Mouse (Mus musculus): ENCODE data around the gene Adcy4. TPM values are rescaled to one million over a fixed set of nuclear protein-coding genes. Genes with fewer than 3 reads are reported as not detected.
"Not testable (repeated sequence)": the region's sequence is repeated elsewhere in the genome, so short reads cannot be mapped to it uniquely, and the experiment has no call there.

The Adcy4 gene
- polyA plus RNA-seq, 1 experiment from 2014 or later: 5.4 TPM

DNA sequence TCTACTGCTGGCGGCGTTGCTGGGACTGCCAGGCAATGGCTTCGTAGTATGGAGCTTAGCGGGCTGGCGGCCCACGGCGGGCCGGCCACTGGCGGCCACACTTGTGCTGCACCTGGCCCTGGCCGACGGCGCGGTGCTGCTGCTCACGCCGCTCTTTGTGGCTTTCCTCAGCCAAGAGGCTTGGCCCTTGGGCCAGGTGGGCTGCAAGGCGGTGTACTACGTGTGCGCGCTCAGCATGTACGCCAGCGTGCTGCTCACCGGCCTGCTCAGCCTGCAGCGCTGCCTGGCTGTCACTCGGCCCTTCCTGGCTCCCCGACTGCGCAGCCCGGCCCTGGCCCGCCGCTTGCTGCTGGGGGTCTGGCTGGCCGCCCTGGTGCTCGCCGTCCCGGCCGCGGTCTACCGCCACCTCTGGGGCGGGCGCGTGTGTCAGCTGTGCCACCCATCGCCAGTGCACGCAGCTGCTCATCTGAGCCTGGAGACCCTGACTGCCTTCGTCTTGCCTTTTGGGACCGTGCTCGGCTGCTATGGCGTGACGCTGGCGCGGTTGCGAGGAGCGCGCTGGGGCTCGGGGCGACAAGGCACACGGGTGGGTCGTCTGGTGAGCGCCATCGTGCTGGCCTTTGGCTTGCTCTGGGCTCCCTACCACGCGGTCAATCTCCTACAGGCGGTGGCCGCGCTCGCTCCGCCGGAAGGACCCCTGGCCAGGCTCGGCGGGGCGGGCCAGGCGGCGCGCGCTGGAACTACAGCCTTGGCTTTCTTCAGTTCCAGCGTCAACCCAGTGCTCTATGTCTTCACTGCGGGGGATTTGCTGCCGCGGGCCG is 21.7 kb downstream of the Adcy4 start:
- peak overlapping the region; percentile 67 for H3K4me3 ChIP-seq
- H3K36me3 ChIP-seq (replicated peaks): no peaks in the 10 kb centered on the region
- no peaks in the 10 kb centered on the region for H3K9me3 ChIP-seq
- peak; percentile 62 for DNase-seq (ENCODE audit: extremely low spot score, low spot score)
- under 1% methylated on average over 77 of the region's 77 CpGs for WGBS
- peak overlapping the region; percentile 84 for H3K27ac ChIP-seq
- peaks cover 70% of the 10 kb centered on the region for H3K27me3 ChIP-seq (ENCODE audit: poor library complexity, severe bottlenecking)
- peaks cover 31% of the 10 kb centered on the region for H3K4me1 ChIP-seq

DNA sequence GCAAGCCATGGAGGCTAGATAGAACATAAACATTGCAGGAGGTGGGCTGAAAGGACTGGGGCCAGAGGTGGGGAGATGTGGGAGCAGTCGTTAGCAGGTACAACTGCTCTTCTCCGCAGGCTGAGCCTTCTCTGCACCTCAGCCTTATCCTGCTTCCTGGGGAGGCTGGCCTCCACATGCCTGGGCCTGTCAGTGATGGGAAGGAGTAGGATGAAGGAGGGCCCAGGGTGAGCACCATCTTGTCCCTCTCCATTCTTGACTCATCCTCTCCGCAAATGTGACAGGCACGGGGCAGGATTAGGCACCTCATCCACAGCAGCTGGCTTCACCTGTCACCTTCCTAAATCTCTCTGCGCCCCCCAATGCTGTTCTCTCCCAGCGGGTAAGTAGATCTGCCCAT is 22.7 kb downstream of the Adcy4 start, which contains the start of gene Ltb4r2:
TSS of gene Ltb4r2 (plus strand) at position 266 of the 400 bp plus-strand sequence.
- Histone ChIP-seq H3K4me3 (peak within 1 kb of the TSS; percentile 67), H3K27ac (peak within 1 kb of the TSS; percentile 84), H3K9me3 (no peaks in the 10 kb centered on the region), H3K27me3 (ENCODE audit: poor library complexity, severe bottlenecking) (peaks cover 60% of the 10 kb centered on the region), H3K4me1 (peaks cover 30% of the 10 kb centered on the region), H3K36me3 (replicated peaks) (peaks cover 7% of the 10 kb centered on the region)
- DNase-seq (ENCODE audit: extremely low spot score, low spot score): no peak
- 68% methylated on average over 6 of the region's 6 CpGs for WGBS

DNA sequence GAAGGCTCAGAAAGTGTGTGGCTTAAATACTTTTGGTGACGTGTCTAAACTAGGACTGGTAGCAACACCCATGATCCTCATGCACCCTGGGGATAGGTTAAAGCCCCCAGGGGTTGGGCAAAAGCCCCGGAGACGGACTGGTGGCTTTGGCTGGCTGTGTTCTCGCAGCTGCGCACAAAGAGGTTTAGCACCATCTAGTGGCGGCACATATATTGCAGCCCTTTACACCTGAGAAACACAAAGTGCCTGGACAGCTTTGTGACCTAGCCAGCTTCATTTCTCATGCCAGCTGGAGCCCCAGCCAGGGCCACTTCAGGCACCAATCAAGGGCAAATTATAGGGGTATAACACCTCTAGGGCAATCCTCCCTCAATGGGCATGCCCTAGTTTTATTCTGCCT is 23.7 kb downstream of the Adcy4 start:
- peaks cover 50% of the 10 kb centered on the region for H3K27me3 ChIP-seq (ENCODE audit: poor library complexity, severe bottlenecking)
- 3% methylated on average over 6 of the region's 6 CpGs for WGBS
- peak overlapping the region; percentile 31 for H3K4me3 ChIP-seq

DNA sequence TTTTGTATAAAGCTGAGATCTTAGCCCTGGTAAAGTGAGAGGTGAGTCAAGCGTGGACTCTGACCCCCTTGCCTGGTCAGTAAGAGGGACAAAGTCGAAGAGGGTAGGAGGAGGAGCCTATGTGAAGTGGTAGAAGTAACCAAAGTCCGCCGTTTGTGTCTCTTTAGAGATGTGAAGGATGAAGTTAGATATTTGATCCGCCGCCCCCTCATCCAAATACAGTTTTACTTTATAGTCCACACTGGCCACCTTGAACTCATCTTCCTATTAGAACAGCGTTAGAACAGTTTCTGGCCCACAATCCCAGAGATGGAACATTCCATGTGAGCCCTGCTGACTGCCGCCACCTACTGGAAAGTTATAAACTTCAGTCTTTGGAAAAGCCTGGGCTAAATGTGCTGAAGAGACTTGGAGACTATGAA is 25.5 kb downstream of the Adcy4 start, which contains the start of gene Cideb:
TSS of gene Cideb (minus strand) at position 96 of the 422 bp plus-strand sequence.
- peaks cover 32% of the 10 kb centered on the region for H3K27me3 ChIP-seq (ENCODE audit: poor library complexity, severe bottlenecking)
- H3K27ac ChIP-seq: no peak within 1 kb of the TSS
- DNase-seq (ENCODE audit: extremely low spot score, low spot score): peak; percentile 55
- 23% methylated on average over 8 of the region's 8 CpGs for WGBS
- H3K36me3 ChIP-seq (replicated peaks): peaks cover 34% of the 10 kb centered on the region
- H3K9me3 ChIP-seq: no peaks in the 10 kb centered on the region
- no peak within 1 kb of the TSS for H3K4me3 ChIP-seq
- peaks cover 30% of the 10 kb centered on the region for H3K4me1 ChIP-seq

More for the DNA sequence above, 23.7 kb downstream of the Adcy4 start:
- Histone ChIP-seq H3K36me3 (replicated peaks) (peaks cover 17% of the 10 kb centered on the region), H3K4me1 (peaks cover 30% of the 10 kb centered on the region)
- DNase-seq (ENCODE audit: extremely low spot score, low spot score): peak; percentile 83
- H3K9me3 ChIP-seq, H3K27ac ChIP-seq: not testable (repeated sequence)

DNA sequence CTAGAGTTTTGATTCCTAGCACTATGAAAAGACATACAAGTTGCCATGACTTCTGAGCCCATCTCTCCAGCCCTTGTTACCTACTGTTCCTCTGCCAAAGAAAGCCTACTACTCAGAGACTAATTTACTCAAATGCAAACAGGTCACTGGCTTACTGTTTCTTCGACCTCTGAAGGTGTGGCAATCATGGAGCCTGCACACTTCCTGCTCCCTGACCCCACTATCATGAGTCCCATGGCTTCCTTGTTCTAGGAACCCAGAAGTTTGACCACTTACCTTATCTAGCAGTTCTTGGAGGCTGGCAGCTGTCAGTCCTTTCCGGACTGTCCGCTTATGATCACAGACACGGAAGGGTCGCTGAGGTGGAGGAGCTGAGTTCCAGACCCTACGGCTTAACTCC is 26.3 kb downstream of the Adcy4 start:
- Histone ChIP-seq H3K4me1 (peaks cover 26% of the 10 kb centered on the region), H3K9me3 (no peaks in the 10 kb centered on the region), H3K36me3 (replicated peaks) (peaks cover 43% of the 10 kb centered on the region), H3K4me3 (no peak overlapping the region), H3K27me3 (ENCODE audit: poor library complexity, severe bottlenecking) (peaks cover 24% of the 10 kb centered on the region), H3K27ac (no peak overlapping the region)
- 88% methylated on average over 6 of the region's 6 CpGs for WGBS
- no peak for DNase-seq (ENCODE audit: extremely low spot score, low spot score)

DNA sequence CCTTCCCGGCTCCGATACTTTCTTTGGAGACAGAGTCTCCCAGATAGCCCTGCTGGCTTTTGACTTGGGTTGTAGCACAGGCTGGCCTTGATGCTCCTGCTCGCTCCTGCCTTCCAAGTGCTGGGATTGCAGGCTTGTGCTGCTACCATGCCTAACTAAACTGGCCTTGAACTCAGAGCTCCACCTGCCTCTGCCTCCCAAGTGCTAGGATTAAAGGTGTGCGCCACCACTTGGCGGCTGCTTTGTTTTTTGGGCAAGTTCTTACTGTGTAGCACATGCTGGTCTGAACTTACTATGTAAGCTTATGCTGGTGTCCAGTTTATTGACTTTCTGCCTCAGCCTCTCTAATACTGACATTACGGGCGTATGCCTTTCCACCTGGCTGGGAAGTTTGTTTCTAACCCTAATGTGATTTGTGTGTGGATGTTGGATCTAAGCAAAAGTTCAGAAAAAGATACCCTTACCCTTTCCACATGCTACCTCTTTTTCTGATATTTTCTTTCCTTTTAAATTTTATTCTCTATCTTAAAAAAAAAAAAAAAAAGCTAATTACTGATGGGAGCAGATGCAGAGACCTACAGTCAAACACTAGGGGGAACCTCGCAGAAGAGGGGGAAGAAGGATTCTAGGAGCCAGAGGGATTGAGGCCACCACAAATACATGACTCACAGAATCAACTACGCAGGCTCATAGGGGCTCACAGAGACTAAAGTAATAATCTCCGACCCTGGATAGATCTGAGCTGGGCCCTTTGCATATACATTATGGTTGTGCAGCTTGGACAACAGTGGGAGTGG is 36.6 kb downstream of the Adcy4 start:
- peak overlapping the region; percentile 84 for H3K4me3 ChIP-seq

DNA sequence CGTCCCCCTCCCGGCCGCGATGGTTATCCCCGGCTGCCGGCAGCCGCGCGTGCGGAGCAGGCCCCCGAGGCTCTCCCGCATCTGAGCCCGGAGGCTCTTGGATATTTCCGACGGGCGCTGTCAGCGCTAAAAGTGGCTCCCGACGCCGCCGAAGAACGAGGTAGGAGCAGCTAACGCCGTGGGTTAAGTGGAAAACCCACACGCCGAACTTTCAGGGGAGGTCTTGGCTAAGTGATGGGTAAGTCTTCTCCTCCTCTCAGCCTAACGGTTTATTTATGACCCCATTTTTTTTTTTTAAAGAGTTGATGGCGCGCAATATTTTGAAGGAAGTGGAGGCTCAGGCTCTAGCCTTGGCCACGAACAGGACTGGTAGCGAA is 38.0 kb downstream of the Adcy4 start:
- no peak for DNase-seq (ENCODE audit: extremely low spot score, low spot score)
- peaks cover 41% of the 10 kb centered on the region for H3K4me1 ChIP-seq
- peak overlapping the region; percentile 86 for H3K27ac ChIP-seq
- H3K4me3 ChIP-seq: peak overlapping the region; percentile 84
- H3K27me3 ChIP-seq (ENCODE audit: poor library complexity, severe bottlenecking): no peaks in the 10 kb centered on the region
- peaks cover 53% of the 10 kb centered on the region for H3K36me3 ChIP-seq (replicated peaks)
- WGBS: under 1% methylated on average over 31 of the region's 31 CpGs
- no peaks in the 10 kb centered on the region for H3K9me3 ChIP-seq

More for the DNA sequence above, 36.6 kb downstream of the Adcy4 start:
- Histone ChIP-seq H3K27me3 (ENCODE audit: poor library complexity, severe bottlenecking) (no peaks in the 10 kb centered on the region), H3K4me1 (peaks cover 41% of the 10 kb centered on the region), H3K9me3 (no peaks in the 10 kb centered on the region), H3K27ac (no peak overlapping the region), H3K36me3 (replicated peaks) (peaks cover 57% of the 10 kb centered on the region)
- WGBS: 92% methylated on average over 10 of the region's 10 CpGs
- DNase-seq (ENCODE audit: extremely low spot score, low spot score): no peak

DNA sequence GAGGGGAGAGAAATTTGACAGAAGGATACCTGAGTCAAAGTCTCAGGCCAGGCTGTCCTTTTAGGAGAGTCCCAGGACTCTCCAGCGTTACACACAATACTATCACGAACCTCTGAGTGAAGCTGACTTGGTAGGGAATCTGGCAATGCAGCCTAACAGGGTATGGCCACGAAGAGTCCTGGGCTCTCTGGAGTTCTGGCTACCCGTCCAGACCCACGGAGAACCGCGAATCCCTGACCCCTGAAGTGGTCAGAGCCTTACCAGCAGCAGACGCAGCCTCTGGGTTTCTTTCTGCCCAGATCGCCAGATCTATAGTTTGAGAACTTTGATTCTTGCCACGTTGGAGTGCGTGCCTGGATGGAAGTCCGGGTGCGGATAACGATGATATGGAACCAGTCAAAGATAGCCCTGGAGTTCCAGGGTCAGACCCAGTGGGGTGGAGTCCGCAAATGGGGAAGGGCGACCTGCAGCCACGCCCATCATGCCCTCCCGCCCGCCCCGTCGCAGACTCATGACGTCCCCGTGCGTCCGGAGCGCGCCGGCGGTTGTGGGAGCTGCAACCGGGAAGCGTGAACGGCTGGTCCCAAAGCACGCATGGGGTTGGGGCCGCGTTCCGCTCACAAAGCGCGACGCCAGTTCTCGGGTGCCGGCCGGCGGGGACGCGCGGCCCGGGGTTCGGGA is 38.6 kb downstream of the Adcy4 start, which contains the start of the genes Dhrs1 and Nop9:
TSS of gene Dhrs1 (minus strand) at position 511 of the 681 bp plus-strand sequence.
TSS of gene Nop9 (plus strand) at position 514 of the 681 bp plus-strand sequence.
- Histone ChIP-seq H3K36me3 (replicated peaks) (peaks cover 53% of the 10 kb centered on the region), H3K27me3 (ENCODE audit: poor library complexity, severe bottlenecking) (no peaks in the 10 kb centered on the region), H3K4me1 (peaks cover 41% of the 10 kb centered on the region), H3K27ac (peak within 1 kb of the TSS; percentile 86), H3K9me3 (no peaks in the 10 kb centered on the region), H3K4me3 (peak within 1 kb of the TSS; percentile 84)
- DNase-seq (ENCODE audit: extremely low spot score, low spot score): peak; percentile 91
- WGBS: 2% methylated on average over 48 of the region's 48 CpGs

DNA sequence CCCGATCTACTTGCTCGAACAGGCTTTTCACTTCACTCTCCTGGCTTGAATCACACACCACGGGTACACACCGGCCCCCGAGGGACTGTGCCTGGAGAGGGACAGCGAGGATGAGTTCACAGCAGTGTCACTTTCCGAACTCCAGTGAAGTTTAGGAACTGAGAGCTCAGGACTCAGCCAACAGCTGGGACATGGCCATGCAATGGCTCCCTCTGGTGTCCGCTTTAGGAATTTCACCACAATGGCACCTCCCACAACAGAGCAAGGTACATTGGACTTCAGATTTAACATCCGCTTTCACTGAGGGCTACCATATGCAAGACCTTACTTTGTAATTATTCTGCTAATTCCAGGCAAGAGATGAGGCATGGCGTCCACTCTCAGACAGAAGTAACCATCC is 40.2 kb downstream of the Adcy4 start:
- Histone ChIP-seq H3K9me3 (no peaks in the 10 kb centered on the region), H3K27me3 (ENCODE audit: poor library complexity, severe bottlenecking) (no peaks in the 10 kb centered on the region), H3K4me3 (peak overlapping the region; percentile 18; the same call in 1 of the 2 replicates), H3K4me1 (peaks cover 41% of the 10 kb centered on the region), H3K36me3 (replicated peaks) (peaks cover 54% of the 10 kb centered on the region), H3K27ac (no peak overlapping the region)
- DNase-seq (ENCODE audit: extremely low spot score, low spot score): peak; percentile 84
- 22% methylated on average over 10 of the region's 10 CpGs for WGBS

DNA sequence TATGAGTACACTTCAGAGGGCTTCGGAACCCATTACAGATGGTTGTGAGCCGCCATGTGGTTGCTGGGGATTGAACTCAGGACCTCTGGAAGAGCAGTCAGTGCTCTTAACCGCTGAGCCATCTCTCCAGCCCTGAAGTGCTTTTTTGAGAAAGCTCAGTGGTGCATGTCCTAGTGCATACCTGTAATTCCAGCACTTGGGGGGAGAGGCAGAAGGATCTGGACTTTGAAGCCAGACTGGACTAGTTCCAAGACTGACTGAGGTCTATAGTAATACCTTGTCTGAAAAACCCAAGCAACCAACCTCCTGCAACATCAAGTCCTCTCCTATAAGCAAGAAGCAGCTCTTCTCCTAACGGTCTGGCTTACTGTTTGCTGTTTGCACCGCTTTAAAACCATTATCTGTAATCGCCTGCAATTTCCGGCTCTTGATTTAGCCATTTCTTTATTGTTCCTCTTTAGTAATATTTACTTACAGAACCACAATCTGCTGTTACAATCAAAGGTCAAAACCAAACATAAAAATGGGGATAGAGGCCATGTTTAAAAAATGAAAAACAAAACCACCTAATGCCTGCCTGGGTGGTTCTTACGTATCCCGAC is 46.7 kb downstream of the Adcy4 start:
- Histone ChIP-seq H3K4me3 (no peak overlapping the region), H3K27ac (no peak overlapping the region), H3K9me3 (no peaks in the 10 kb centered on the region), H3K27me3 (ENCODE audit: poor library complexity, severe bottlenecking) (no peaks in the 10 kb centered on the region), H3K36me3 (replicated peaks) (peaks cover 40% of the 10 kb centered on the region), H3K4me1 (no peaks in the 10 kb centered on the region)
- WGBS: 90% methylated on average over 9 of the region's 9 CpGs
- no peak for DNase-seq (ENCODE audit: extremely low spot score, low spot score)

DNA sequence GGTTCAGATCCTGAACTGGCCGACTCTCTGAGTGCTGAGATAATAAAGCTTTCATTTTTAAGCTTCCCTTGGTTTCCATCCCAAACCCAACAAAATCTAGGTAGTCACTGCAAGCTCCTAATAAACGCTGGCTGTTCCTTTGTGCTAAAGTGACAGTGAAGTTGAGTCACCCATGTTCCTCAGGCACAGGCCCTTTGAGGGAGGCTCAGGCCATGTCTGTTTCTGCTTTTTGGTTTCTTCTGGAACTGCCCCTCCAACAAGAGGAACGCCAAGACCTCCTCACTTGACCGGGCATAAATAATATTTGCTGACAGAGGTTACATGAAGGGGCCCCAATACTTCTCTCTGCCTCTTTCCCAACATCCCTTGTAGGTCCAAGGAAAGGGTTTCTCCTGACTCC is 48.1 kb downstream of the Adcy4 start:
- no peaks in the 10 kb centered on the region for H3K27me3 ChIP-seq (ENCODE audit: poor library complexity, severe bottlenecking)
- DNase-seq (ENCODE audit: extremely low spot score, low spot score): no peak
- H3K27ac ChIP-seq: no peak overlapping the region
- peaks cover 30% of the 10 kb centered on the region for H3K36me3 ChIP-seq (replicated peaks)
- no peak overlapping the region for H3K4me3 ChIP-seq
- 85% methylated on average over 4 of the region's 4 CpGs for WGBS
- no peaks in the 10 kb centered on the region for H3K4me1 ChIP-seq
- no peaks in the 10 kb centered on the region for H3K9me3 ChIP-seq

DNA sequence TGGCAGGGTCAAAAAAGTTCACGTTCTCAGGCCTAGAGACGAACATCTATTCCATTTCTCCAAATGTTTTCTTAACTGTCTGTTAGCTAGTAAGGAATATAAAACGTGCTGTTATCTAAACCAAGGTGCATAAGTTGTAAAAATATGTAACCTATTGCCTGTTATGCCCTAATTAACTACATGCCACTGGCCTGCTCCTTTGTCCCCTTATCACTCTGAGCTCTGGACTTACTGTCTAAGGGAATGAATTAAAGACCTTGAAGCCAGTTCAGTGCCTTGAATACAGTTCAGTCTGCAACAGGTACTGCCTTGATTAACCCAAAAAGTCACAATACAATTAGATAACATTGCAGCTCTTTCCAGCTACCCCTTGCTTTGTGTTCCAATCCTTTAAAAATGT is 48.6 kb downstream of the Adcy4 start:
- Histone ChIP-seq H3K9me3 (no peaks in the 10 kb centered on the region), H3K36me3 (replicated peaks) (peaks cover 26% of the 10 kb centered on the region)
- 82% methylated on average over 3 of the region's 3 CpGs for WGBS

More for the DNA sequence above, 48.6 kb downstream of the Adcy4 start:
- Histone ChIP-seq H3K4me1 (no peaks in the 10 kb centered on the region), H3K27me3 (ENCODE audit: poor library complexity, severe bottlenecking) (no peaks in the 10 kb centered on the region), H3K4me3 (no peak overlapping the region), H3K27ac (no peak overlapping the region)
- DNase-seq (ENCODE audit: extremely low spot score, low spot score): no peak
